Mouse (Mus musculus): ENCODE data around the gene Cyren.

GRCm38 (mm10) chr6:34904361-34904760, 26.5 kb upstream of the Cyren start:
- no peak for TF ChIP-seq CTCF (IDR thresholded peaks at IDR 0.05; ENCODE audit: control insufficient read depth, insufficient read depth, low read length)
- TF ChIP-seq POLR2A (IDR thresholded peaks at IDR 0.05; ENCODE audit: borderline replicate concordance, control insufficient read depth, low read depth, low read length), result no peak

Measured in bone marrow, adult 2 months (tissue).